Mouse (Mus musculus) brain, embryonic 14.5 days (tissue): ENCODE data around the gene Deaf1. TPM values are rescaled to one million over a fixed set of nuclear protein-coding genes. Genes with fewer than 3 reads are reported as not detected.

Experiments
- DNase-seq: peaks from one replicate; pipeline ENCODE4 v3.0.0-alpha.2; 2011; ENCODE audit warnings: low read depth
- CTCF ChIP-seq: fragments of 200-500 bp; IDR thresholded peaks from 2 replicates; pipeline ENCODE4 v1.5.1; 2012; ENCODE audit warnings: inconsistent platforms, mild to moderate bottlenecking, moderate library complexity, borderline replicate concordance; ENCODE audit not compliant: insufficient read depth, insufficient read length; ENCODE audit errors: extremely low read depth
- POLR2A ChIP-seq: fragments of 200-500 bp; IDR thresholded peaks from 2 replicates; pipeline ENCODE4 v1.6.1; 2012; ENCODE audit warnings: mild to moderate bottlenecking, inconsistent platforms, borderline replicate concordance; ENCODE audit not compliant: poor library complexity, insufficient read depth, insufficient read length, severe bottlenecking; ENCODE audit errors: extremely low read depth
- polyA plus RNA-seq: library from polyadenylated mRNA; depleted of rRNA; stranded (reverse); fragments of >200 nt; gene quantifications from 2 replicates; pipeline ENCODE4 v1.2.3, GENCODE M21; 2012

Deaf1 gene
- polyA plus RNA-seq, 1 experiment, result 82.1 TPM

DNA sequence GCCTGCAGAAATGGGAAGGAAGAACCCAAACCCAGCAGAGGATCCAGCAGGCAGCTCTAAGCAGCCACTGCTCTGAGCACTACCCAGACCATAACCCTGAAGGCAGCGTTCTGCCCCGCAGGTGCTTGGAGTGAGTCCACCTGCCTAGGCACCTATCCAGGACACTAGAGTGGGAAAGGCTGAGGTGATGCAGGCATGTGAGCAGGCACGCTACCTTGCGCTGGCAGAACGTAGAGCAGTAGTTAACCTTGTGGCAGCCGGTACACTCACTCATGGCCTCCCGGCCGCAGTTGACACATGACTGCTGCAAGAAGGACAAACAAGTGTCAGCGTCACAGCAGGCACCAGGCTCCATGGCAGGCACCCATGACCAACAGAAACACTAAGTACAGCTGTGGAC, 26.1 kb downstream of the Deaf1 start:
- TF ChIP-seq POLR2A, result no peak
- no peak for TF ChIP-seq CTCF
- no peak for DNase-seq

DNA sequence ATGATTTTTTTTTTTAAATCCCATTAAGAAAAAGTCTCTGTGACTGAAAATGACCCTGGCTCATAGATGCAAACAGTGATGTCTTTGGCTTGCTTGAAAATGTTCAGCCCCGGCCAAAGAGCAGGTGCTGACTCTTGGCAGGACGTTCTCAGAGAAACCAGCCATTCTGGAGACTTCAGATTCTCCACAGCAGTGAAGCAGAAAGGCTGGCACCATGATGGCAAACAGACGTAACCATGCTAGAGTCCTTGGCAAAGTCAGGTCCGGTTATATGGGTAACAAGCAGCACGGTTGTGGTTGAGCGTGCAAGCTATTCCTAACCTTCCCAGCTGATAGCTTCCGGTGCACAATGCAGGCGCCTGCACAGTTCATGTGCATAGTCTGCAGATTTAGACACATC, 28.3 kb downstream of the Deaf1 start:
- no peak for DNase-seq
- TF ChIP-seq POLR2A (no peak), CTCF (no peak)

DNA sequence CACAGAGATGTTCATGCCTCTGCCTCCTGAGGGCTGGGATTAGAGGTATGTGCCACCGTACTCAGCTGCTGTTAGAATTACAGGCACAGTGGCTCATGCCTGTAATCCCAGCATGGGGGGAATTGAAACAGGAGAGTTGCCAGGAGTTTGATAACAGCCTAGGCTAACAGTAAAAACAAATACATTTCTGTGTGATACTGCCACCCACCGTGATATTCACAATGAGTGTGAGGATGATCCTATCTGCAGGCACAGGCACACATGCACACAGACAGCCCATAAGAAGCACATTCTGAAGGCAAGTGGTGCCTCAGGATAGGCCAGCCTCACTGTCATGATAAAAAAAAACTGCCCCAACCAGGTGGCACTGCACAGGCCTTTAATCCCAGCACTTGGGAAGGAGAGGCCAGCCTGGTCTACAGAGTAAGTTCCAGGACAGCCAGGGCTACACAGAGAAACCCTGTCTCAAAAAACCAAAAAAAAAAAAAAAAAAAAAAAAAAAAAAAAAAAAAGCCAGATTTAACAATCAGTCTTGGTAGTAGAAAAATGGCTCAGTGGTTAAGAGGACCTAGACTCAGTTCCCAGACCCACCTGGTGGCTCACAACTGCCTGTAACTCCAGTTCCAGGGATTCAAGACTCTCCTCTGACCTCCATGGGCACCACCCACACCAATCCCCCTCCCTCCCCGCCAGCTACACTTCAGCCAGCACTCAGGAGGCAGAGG, 29.4 kb downstream of the Deaf1 start:
- no peak for DNase-seq
- no peak for TF ChIP-seq CTCF
- no peak for TF ChIP-seq POLR2A

DNA sequence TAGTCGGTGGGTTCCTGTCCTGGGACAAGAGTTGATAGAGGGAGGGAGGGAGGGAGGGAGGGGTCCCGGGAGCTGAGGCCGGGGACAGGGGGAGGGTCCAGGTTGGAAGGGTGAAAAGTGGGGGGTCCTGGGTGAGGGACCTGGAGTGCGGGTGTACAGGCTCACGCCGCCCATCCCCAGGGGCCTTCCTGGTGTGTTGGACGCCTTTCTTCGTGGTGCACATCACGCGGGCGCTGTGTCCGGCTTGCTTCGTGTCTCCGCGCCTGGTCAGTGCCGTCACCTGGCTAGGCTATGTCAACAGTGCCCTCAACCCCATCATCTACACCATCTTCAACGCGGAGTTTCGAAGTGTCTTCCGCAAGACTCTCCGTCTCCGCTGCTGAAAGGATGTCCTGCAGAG, 33.0 kb downstream of the Deaf1 start:
- no peak for DNase-seq
- TF ChIP-seq CTCF (no peak), POLR2A (no peak)

DNA sequence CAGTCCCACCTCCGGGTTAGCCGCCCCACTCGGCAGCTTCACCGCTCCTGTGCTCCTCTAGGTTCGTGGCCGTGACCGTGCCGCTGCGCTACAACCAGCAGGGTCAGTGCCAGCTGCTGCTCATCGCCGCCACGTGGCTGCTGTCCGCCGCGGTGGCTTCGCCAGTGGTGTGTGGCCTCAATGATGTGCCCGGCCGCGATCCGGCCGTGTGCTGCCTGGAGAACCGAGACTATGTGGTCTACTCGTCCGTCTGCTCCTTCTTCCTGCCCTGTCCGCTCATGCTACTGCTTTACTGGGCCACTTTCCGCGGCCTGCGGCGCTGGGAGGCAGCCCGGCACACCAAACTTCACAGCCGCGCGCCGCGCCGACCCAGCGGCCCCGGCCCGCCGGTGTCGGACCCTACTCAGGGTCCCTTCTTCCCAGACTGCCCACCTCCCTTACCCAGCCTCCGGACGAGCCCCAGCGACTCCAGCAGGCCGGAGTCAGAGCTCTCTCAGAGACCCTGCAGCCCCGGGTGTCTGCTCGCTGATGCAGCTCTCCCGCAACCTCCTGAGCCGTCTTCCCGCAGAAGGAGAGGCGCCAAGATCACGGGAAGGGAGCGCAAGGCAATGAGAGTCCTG, 33.5 kb downstream of the Deaf1 start:
- no peak for TF ChIP-seq POLR2A
- peak; percentile 7; the same call in 1 of the 2 replicates for TF ChIP-seq CTCF
- DNase-seq, result peak; percentile 19

DNA sequence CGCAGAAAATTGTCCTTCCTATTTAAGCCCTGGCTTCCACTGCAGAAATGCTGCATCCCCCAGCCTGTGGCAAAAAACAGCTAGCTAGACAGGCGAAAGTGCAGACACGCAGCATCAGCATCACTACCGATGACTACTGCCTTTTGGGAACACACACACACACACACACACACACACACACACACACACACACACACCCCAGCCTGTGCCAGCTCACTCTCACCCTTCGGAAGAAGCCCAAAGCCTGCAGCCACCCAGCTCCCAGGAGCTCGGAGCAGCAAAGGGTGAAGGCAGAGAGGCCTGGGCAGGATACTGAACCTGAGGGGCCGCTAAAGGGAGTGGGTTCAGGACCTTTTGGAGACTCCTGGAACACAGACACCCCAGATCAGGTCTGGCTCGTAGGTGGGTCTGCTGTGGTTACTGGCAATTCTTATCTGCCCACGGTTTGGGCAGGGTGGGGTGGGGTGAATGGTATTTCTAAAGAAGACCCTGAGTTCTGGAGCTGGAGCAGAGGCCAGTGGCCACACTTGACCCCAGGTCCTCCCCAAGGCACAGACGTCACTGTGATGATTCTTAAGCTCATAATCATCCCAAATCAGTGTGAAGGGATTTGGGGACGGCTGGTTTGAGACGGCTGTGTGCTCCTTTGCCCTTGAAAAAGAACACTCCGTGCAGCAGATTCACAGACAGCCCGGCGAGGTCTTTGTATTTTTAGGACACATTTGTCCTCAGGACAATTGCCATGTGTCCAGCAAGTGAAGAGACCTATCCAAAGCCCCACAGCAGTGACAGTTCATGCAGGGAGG, 34.7 kb downstream of the Deaf1 start:
- DNase-seq, result peak; percentile 28
- TF ChIP-seq CTCF, result no peak
- no peak for TF ChIP-seq POLR2A

DNA sequence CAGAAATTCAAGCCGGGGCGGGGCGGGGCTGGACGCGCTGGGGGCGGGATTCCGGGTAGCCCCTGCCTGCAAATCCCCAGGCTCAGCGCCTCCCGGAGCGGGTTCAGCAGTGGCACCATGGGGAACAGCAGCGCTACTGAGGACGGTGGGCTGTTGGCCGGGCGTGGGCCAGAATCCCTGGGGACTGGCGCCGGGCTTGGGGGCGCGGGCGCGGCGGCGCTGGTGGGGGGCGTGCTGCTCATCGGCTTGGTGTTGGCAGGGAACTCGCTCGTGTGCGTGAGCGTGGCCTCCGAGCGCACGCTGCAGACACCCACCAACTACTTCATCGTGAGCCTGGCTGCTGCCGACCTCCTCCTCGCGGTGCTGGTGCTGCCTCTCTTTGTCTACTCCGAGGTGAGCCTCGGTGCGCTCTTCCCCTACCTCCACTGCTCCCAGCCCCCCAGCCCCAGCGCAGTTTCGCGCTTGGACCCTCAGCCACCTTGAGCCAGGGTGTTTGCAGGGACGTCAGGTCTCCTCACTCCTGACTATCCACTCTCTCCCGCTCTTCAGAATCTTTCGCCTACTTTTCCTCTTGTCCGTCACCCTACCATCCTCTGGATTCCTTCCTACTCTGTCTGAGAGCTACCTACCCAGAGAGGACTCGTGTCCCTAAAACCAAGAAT, 35.4 kb downstream of the Deaf1 start, which contains the start of gene Drd4:
Gene Drd4 (plus strand): TSS at position 86 of the 662 bp plus-strand sequence.
- no peak for TF ChIP-seq CTCF
- no peak for TF ChIP-seq POLR2A
- DNase-seq, result peak; percentile 64

DNA sequence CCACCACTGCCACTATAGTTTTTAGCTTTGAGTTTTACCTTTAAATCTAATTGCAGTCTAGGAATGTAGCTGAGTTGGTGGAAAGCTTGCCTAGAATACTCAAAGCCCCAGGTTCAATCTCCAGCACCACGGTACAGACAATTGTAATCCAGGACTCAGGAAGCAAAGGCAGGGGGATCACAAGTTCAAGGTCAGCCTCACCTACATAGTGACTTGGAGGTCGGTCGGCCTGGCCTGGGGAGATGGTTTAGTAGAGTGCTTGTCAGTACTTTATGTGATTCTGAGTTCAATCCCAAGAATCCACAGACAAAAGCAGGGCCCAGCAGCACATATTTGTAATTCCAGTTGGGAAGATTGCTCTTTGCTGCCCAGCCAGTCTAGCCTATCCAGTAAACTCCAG, 39.4 kb downstream of the Deaf1 start:
- DNase-seq, result no peak
- no peak for TF ChIP-seq POLR2A
- no peak for TF ChIP-seq CTCF

DNA sequence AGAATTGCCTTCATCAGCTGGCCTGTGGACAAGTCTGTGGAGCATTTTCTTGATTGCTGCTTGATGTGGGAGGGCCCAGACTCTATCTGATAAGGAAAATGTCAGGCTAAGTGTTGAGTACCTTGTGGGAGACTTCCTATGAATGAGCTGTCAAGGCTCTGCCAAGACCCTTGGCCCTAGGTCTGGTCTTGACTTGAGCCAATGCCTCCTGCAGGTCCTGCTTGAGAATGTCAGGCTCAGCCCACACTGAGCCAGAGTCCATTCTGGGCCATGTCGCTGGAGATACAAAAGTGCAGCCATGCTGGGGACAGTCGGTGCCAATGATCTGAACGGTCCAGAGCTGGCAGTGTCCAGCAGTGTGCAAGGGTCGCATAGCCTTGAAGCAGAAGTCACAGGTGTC, 44.7 kb downstream of the Deaf1 start:
- no peak for TF ChIP-seq POLR2A
- no peak for DNase-seq

DNA sequence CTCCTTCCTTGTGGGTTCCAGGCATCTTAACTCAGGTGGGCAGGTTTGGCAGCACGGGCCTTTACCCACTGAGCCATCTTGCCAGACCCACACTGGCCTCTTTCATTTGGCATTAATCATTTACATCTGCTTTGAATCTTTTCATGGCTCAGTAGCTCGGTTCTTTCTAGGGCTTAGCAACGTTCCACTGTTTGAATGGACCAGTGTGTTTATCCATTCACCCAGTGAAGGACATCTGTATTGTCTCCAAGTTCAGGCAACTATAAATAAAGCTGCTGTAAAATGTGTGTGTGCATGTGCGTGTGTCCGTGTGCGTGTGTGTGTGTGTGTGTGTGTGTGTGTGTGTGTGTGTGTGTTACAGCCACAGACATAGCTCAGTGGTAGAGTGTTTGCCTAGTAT, 46.0 kb downstream of the Deaf1 start:
- peak; percentile 82 for DNase-seq

More for the DNA sequence above, 46.0 kb downstream of the Deaf1 start:
- no peak for TF ChIP-seq POLR2A
